Comparison of ENCODE assay signal across 29 mouse cellular contexts in the genomic region with DNA sequence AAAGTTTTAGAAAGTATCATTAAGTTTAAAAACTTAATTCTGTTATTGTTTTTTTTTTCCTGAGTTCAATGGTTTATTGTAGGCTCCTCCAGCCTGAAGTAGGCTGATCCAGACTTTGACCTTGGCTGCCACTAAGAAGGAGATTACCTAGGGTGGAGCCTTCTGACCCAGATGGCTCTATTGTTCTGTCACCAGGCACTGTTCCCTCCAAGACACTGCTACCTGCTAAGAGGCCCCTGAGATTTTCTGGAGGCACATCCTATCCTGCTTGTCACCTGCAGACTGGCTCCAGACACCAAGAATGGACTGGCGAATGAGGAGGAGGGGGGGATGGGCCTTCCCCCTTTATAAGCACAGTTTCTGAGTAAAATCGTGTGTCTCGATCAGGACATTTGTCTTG.
DNase-seq lines count a peak whose midpoint lies in the region; ATAC-seq and TF ChIP-seq lines count a peak whose summit lies in the region.
"Had no signal": no experiment of that assay in that cellular context is flagged by ENCODE, and none has a peak within 500 bp of the region (broad histone marks: within the 10 kb centered on the region; RNA-seq: fewer than 3 reads in every experiment).

No protein-coding gene starts in this region.

- in situ Hi-C loops in ES-E14 (cut with MboI; ENCODE audit: low sequenced_read_pairs in 2 of 2, unreplicated experiment in 2 of 2), result no loop called here

- H3K4me2 ChIP-seq in intestine, embryonic 15.5 days (replicated peaks), result no peak overlapping the region
- H3K4me2 ChIP-seq: embryonic facial prominence, embryonic 13.5 days; forebrain, embryonic 13.5 days; heart, embryonic 11.5 days; hindbrain, embryonic 12.5 days; hindbrain, embryonic 15.5 days had no signal

- ATAC-seq in intestine, embryonic 15.5 days, result peak; percentile 85
- ATAC-seq: activated CD4-positive, CD25-positive, alpha-beta regulatory T cell, adult 4 months; forebrain, embryonic 13.5 days; forebrain, embryonic 16.5 days; Patski had no signal

- no peaks in the 10 kb centered on the region for H3K27me3 ChIP-seq in intestine, embryonic 15.5 days (replicated peaks)
- H3K27me3 ChIP-seq: CH12.LX; embryonic facial prominence, embryonic 13.5 days; forebrain, embryonic 13.5 days; hindbrain, embryonic 12.5 days; hindbrain, embryonic 15.5 days; Patski had no signal

- WGBS in intestine, embryonic 15.5 days, result 75% methylated on average over 3 of the region's 3 CpGs
- 42% methylated on average over 3 of the region's 3 CpGs for WGBS in large intestine, adult 2 months

- H3K4me3 ChIP-seq in ES-E14 (ENCODE audit: insufficient read depth in 1 of 2, low read depth in 1 of 2, low read length in 2 of 2, poor library complexity in 1 of 2, severe bottlenecking in 1 of 2), result no peak overlapping the region
- H3K4me3 ChIP-seq in intestine, embryonic 15.5 days (replicated peaks), result no peak overlapping the region
- H3K4me3 ChIP-seq: embryonic facial prominence, embryonic 10.5 days; embryonic facial prominence, embryonic 13.5 days; erythroblast, embryonic 14.5 days; forebrain, embryonic 13.5 days; hindbrain, embryonic 12.5 days; hindbrain, embryonic 15.5 days had no signal

- DNase-seq in A20 (ENCODE audit: low read depth, low spot score), result peak; percentile 7
- DNase-seq in ES-E14 (ENCODE audit: low read depth, low spot score), result peak; percentile 37
- peak; percentile 6 for DNase-seq in large intestine, adult 2 months (ENCODE audit: low read depth, low spot score)
- no peak for DNase-seq in testis, postnatal 10 days (ENCODE audit: low spot score)
- no peak for DNase-seq in ovary, postnatal 36 days (ENCODE audit: low spot score)
- no peak for DNase-seq in thymus, adult 18-20 months
- DNase-seq: adrenal gland, adult 8-10 months; adrenal gland, postnatal 25 days; B cell, adult 2 months; cerebellum, adult 11-12 months; cerebellum, adult 8-10 months; cerebellum, postnatal 10 days; cerebellum, postnatal 36 days; embryo, embryonic 11 days; gastrocnemius, postnatal 10 days; heart, adult 11 months had no signal

- H3K27ac ChIP-seq in ES-E14 (ENCODE audit: insufficient read depth, low read depth, low read length, poor library complexity, severe bottlenecking), result no peak overlapping the region
- H3K27ac ChIP-seq in intestine, embryonic 15.5 days, result no peak overlapping the region
- H3K27ac ChIP-seq: embryonic facial prominence, embryonic 10.5 days; embryonic facial prominence, embryonic 13.5 days; forebrain, embryonic 13.5 days; hindbrain, embryonic 12.5 days; hindbrain, embryonic 15.5 days had no signal

- H3K9me3 ChIP-seq in ES-E14 (ENCODE audit: control insufficient read depth, insufficient read depth, low read depth, low read length), result no peaks in the 10 kb centered on the region
- H3K9me3 ChIP-seq in intestine, embryonic 15.5 days, result no peaks in the 10 kb centered on the region
- H3K9me3 ChIP-seq: embryonic facial prominence, embryonic 10.5 days; embryonic facial prominence, embryonic 13.5 days; forebrain, embryonic 13.5 days; G1E; hindbrain, embryonic 12.5 days; hindbrain, embryonic 15.5 days had no signal

- no peaks in the 10 kb centered on the region for H3K36me3 ChIP-seq in ES-E14 (ENCODE audit: control insufficient read depth, insufficient read depth, low read length, poor library complexity, severe bottlenecking)
- no peaks in the 10 kb centered on the region for H3K36me3 ChIP-seq in intestine, embryonic 15.5 days
- H3K36me3 ChIP-seq: embryonic facial prominence, embryonic 10.5 days; embryonic facial prominence, embryonic 13.5 days; G1E; hindbrain, embryonic 12.5 days; hindbrain, embryonic 15.5 days had no signal

- H3K9ac ChIP-seq in ES-E14 (ENCODE audit: insufficient read depth, low read depth, low read length, poor library complexity, severe bottlenecking), result no peak overlapping the region
- H3K9ac ChIP-seq in intestine, embryonic 15.5 days, result no peak overlapping the region
- H3K9ac ChIP-seq: embryonic facial prominence, embryonic 13.5 days; forebrain, embryonic 13.5 days; hindbrain, embryonic 12.5 days; hindbrain, embryonic 15.5 days had no signal

- peaks cover 2 to 6% of the 10 kb centered on the region in 2 experiments; a peak in 2 of 4 replicates for H3K4me1 ChIP-seq in ES-E14 (ENCODE audit: control insufficient read depth in 2 of 2, insufficient read depth in 2 of 2, low read length in 2 of 2, poor library complexity in 1 of 2)
- H3K4me1 ChIP-seq in intestine, embryonic 15.5 days (replicated peaks), result no peaks in the 10 kb centered on the region
- H3K4me1 ChIP-seq: embryonic facial prominence, embryonic 10.5 days; embryonic facial prominence, embryonic 13.5 days; forebrain, embryonic 13.5 days; hindbrain, embryonic 12.5 days; hindbrain, embryonic 15.5 days had no signal

TF ChIP-seq in ES-E14, 5 proteins besides CTCF, POLR2A, EP300 and RAD21:
- TF ChIP-seq ZNF384 (IDR thresholded peaks at IDR 0.05; ENCODE audit: low read depth, low read length) (no peak), CHD2 (IDR thresholded peaks at IDR 0.05; ENCODE audit: low read depth, low read length) (no peak), HCFC1 (IDR thresholded peaks at IDR 0.05; ENCODE audit: borderline replicate concordance, insufficient read depth, low read length) (no peak), MAFK (IDR thresholded peaks at IDR 0.05; ENCODE audit: insufficient read depth, low read depth, low read length) (no peak), ZC3H11A (IDR thresholded peaks at IDR 0.05; ENCODE audit: borderline replicate concordance, low read depth, low read length) (no peak)
TF ChIP-seq in ES-E14: peak in this region for 0.

Comparison
In these comparisons a context has a peak if more than half of its experiments do, and no peak if none do; other contexts are left out.
1. DNase-seq: peak in A20 (single experiment), ES-E14 (single experiment) and large intestine, adult 2 months (single experiment); none in testis, postnatal 10 days (single experiment), ovary, postnatal 36 days (single experiment) and thymus, adult 18-20 months (0 of 2).